Mouse (Mus musculus) erythroblast, embryonic 14.5 days (primary cell): Measurements from ENCODE around the gene Oard1.

Experiments
- GATA1 ChIP-seq: IDR thresholded peaks from 2 replicates; pipeline ENCODE4 v1.6.1; 2012; ENCODE audit warnings: low read length, inconsistent platforms, mixed read lengths
- TAL1 ChIP-seq: IDR thresholded peaks from 3 replicates; pipeline ENCODE4 v1.6.1; 2012; ENCODE audit warnings: low read length, inconsistent platforms, mixed read lengths

- TF ChIP-seq GATA1: no peak
- TF ChIP-seq TAL1: no peak
Measured at GRCm38 (mm10) chr17:48372987-48373386, 36.8 kb upstream of the Oard1 start.
